Mouse (Mus musculus) thymus, postnatal 4 days (tissue): Measurements from ENCODE around the gene Kcnq2.

Source experiments
- DNase-seq: peaks from one replicate; pipeline ENCODE4 v3.0.0; 2021

The Kcnq2 gene

DNA sequence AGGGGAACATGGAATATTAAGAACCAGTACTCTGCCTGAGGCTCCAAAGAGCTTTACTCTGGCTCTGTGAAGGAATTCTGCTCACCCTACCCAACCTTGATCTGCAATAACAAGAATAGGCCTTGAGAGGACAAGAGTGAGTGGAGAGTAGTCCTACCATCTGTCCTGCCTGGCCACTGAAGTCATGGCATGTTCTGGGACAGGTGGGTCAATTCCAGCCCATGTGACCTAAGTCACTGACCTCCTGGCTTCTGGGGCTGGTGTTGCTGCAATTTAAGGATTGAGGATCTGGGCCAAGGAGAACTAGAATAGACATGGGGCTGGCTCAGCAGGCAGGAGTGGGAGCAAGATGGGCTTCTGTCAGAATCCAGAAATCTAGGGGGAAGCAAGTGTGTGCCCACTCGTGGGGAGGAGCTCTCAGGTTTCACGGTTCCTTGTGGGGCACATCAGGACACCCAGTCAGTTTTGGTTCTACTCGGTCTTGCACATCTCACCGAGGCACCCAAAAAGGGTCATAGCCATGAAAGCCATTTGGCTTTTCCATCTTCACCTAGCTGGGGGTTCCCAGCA, 12.0 kb upstream of the Kcnq2 start:
- no peak for DNase-seq

DNA sequence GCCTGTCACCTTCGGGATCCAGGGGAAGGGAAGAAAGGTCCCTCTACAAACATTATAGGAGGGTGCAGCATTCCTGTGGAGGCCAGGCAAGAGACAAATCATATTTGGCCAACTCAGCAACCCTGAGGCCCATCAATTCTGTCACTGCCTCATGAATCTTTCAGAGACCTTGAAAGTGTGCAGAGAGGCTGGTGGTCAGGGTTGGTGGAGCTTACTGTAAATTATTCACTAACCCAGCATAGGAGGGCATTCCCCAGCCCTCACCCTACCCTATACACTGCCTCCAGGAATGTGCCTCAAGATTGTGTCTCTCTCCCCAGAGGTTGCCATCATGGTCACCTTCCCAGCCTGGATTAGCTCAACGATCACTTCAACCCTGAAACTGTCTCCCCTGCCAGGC, 9.6 kb upstream of the Kcnq2 start:
- DNase-seq, result no peak

DNA sequence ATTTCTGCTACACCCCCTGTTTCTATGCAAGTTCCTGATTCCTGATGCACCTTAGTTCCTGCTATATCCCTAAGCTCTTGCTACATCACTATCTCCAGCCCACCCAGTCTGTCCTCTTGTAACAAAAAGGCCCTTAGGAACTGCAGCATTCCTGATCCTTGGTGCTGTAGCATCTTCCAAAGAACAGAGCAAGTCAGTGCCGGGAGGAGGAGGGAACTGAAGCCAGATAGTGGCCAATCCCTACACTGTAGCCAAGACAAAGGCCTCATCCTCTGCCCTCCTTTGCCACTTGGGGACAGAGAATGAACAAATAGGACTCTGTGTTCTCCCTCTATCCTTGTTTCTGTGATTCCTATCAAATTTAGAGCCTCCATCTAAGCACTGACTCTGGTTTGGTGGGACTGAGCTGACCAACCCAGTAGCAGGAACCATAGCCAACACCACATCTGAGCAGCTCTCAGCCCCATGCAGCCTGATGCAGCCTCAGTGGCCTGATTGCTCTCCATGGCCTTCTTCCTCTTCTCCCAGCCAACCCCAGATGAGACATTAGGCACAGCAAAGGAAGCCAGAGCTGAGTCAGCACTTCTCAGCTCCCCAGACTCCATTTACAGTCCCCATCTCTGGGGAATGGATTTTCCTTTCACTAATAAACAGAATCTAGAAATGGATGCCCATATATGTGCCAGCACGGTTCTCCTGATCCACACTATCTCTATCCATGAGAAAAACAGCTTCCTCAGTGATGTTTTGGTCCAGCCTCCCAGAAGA, 8.6 kb upstream of the Kcnq2 start:
- DNase-seq, result no peak

DNA sequence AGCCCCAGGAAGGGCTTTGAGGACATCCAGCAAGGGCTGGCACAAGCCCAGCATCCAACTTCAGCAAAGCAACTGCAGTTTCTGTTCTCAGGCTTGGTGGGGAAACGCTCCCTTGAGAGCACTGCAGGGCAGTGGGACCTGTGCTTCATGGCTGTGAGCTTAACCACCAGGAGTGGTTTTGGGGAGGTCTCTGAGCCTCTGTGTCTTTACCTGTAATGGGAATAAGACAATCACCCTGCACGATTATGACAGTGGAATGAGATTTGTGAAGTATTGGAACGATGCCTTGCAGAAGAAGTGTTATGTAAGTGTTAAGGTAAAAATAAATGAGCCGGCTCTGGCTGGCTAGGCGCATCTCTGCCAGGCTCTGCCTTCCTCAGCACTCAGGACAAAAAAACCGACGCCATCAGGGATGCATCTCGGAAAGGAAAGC, 7.6 kb upstream of the Kcnq2 start:
- no peak for DNase-seq

DNA sequence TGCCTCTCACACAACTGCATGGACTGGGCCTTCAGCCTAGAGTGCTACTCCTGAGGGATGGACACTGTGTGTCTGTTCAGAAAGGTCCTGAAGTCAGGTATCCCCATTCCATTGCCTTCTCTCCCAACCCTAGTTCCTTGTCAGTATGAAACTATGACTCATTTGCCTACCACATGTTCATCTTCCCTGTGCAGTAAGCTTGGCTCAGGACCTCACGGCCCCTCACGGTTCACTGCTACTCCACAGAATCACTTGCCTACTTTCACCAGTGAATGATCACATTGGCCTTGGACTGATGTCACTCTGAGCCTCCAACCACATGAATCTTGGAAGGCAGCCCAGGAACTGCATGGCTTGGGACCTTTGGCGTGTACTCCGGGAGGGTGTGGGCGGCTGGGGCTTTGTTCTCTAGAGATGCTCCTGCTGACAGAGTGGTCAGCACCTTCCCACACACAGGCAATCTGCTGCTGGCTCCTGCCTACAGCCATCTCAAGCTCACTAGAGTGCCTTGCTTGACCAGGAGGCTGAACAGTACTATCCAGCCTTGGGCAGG, 4.6 kb upstream of the Kcnq2 start:
- no peak for DNase-seq

DNA sequence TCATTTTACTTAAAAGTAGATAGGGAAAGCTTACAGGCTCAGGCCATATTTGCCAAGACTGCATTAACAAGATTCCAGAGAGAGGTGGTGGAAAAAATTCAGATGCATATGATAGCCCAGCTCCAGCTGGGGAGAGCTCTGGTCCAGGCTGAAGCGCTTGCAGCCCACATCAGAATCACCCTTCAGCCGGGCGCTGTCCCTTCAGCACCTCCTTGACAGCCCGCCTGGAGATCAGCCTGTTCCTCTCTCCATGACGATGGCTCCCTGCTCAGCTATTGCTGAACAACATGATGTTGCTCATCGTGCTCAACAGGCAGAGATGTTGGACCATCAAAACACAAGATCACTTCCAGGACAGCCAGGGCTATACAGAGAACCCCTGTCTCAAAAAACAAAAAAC, 1.8 kb upstream of the Kcnq2 start:
- DNase-seq, result peak; percentile 48

DNA sequence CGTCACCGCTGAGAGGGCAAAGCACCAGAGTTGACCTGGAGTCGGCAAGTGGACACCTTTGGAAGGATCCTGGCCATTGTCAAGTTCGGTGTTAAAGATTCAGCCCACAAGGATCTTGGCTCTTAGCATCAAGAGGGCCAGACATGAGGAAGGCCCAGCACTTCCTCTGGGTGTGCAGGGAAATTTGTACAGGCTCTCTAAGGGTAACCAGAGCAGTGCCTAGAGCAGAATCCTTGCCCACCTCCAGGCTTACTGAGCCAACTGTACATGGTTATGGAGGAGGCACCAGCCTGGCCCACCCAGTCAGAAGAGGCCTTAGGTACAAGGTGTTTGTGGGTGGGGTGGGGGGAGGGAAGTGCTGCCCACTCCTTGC, 332 bp upstream of the Kcnq2 start:
- DNase-seq, result no peak

DNA sequence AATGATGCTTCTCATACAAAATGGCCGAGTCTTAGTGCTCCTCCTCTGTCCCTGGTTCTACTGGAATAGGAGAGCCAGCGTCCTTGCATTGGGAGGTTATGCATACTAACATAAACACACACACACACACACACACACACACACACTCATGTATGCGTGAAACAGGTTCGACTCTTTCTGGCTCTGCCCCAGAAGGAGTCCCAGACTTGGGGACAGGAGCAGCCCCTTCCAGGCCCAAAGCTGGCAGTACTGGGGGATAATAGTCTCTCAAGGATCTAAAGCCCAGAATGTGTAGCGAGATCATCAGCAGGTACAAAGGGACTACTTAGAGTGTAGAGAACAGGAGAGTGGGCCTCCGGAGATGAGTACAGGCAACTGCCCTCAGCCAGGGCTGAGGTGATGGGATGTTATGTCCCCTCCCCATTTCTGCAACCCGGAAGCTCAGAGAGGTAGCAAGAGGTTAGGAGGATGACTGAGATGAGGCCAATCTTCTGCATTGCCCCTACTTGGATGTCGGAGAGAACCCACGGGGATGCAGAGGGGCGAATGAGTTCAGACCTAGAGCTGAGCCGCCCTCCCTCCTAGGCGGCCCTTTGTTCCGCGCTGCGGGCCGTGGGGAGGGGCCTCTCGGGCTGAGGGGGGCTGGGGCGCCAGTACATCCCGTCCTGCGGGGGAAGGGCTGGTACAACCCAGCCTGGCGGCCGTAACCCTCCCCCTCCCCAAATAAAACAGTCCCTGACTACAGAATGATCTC, 1.1 kb downstream of the Kcnq2 start:
- DNase-seq, result no peak

DNA sequence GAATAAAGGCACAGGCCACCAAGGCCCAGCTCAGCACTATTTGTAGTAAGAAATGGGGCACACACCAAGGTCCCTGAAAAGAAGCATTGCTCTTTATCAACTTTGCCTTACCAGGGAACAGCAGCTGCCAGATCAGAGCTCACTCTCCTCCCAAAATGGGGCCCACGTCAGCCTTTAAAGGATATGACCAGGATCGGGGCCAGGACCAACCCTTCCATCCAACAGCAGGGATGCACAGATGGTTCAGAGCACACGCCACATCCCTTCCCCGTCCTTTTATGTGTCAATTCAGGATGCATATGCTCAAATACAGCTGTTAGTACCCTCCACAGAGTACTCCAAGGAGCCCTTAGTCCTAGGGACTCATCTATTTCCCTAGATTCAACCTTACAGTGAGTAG, 4.9 kb downstream of the Kcnq2 start:
- no peak for DNase-seq

DNA sequence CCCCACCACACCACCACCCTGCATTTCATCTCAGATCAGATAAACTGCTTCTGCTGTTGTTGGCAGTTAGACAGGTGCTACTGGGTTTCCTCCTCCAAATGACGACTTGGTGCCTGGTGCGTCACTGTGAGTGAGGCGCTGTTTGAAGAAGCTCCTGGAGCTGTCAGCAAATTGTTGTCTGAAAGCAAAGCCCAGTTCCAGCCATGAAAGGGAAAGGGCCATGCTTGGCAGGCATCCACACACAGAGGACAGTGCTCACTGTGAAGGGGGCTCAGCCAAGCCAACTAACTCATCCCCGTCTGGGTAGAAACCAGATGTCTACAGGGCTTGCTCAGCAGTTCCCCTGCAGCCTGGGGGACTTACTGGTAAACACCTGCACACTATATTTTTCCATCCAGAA, 6.1 kb downstream of the Kcnq2 start:
- no peak for DNase-seq

DNA sequence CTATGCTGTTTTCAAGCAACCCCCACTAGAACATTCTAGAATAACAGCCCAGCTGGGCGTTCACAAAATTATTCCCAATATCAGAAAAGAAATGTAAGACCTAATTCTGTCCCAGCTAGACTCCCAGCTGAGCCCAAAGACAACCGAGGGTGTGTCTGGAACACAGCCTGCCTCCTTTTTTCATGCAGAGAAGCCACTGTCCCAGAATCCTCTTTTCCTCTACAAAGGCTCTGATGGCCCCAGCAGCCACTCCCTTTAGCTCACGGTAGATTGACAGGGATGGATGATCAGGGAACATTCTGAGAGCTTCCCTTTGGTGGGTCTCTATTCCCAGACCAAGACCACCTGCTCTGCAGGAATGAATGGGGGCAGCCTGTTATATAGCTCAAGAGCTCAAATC, 7.3 kb downstream of the Kcnq2 start:
- DNase-seq, result no peak

DNA sequence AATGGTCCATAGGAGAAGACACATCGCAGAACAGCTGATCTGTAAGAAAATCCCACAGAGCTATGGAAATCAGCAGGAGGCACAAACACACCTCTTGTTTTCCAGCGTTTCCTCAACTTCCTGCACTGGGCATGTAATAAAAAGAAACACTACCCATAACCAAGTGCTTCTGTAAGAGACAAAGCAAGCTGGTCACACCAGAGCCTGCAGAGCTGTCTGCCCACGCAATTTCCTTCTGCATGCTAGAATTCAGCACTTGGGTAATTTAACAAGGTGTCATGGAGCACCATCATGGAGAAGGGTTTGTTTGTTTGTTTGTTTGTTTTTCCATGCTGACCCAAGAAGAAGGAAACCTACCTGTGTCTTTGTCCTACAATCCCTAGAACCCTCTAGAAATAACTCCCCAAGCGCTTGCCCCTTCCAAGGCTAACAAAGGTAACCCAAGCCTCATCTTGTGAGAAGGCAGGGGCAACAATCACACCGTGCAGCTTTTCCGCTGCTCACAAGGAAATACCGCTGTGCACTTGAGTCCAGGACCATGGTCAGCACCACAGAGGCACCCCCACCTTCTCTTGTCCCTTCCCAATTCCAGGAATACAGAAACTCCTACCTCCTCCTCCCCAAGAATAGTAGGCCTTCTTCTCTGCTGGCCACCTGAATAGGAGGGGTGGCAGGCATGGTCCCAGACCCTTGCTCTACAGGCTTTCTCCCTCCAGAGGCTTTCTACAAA, 9.2 kb downstream of the Kcnq2 start:
- DNase-seq, result no peak

DNA sequence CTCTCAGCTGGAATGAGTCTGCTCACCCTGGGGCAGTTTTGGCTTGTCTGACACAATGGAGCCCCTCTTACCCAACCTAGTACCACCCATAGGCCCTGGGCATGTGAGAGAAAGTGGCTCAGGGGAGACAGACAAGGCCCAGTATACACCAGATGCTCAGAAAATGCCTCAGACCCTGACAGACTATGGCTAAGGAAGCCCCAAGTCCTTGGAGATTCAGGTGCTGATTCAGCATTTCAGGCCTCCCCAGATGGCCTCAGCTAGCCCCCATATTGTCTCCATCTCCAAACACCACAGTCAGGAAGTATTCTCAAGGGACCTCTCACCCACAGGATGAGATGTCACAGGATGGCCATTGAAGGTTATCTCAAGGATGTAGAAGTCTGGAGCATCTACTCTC, 12.5 kb downstream of the Kcnq2 start:
- DNase-seq, result no peak

DNA sequence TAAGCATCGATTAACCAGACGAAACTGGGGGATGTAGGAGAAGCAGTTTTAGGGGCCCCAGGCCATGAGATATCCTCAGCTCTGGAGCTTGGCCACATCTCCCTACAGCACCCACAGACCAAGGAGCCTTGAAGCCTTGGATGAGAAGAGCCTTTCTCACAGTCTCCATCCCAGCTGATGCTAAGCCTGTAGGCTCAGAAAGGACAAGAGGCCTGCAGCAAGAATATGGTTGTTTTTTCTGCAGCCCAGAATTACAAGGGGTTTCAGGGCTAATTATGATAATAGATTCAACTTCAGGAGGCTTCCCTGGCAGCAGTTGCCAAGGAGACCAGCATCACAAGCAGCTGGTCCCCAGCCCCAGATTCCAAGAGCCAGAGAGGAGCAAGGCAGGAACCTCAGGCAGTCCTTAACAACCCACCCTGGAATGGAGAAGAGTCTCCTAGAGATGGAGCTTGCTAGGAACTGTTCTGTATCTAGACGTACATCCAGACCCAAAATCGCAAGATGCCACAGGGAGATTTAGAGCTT, 14.1 kb downstream of the Kcnq2 start:
- DNase-seq, result no peak

DNA sequence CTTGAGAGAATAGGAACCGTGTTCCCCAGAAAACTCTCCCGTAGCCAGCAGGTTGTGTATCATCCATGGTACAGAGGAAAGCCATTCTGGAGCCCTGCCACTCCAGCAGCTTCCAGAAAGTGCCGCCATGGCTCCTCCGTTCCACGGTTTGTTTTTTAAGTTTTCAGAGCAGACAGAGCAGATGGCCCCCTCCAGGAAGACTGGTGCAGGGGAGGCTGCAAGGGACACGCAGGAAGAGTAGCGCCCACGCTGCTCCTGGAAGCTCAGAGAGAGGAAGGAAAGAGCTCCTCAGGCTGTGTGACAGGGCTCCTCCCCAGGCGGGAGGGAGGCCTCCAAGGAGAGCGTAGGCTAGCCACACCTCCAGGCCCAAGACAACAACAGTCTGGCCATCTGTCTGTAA, 15.1 kb downstream of the Kcnq2 start:
- no peak for DNase-seq

DNA sequence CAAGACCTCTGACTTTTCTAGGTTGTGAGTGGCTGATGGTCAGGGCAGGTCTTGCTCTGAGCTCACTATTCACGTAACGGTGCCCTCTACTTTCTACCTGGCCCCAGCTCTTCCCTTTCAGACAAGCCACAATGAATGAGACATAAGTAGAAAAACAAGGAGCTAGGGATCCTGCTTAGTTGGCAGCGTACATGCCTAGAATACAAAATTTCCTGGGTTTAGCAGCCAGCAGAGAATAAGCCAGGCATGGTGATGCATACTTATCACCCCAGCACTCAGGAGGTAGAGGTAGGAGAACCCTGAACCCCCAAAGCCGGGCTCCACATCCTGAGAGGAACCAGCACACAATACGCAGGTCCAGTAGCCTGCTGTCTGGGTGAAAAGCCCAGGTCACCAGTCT, 18.7 kb downstream of the Kcnq2 start:
- DNase-seq, result no peak

DNA sequence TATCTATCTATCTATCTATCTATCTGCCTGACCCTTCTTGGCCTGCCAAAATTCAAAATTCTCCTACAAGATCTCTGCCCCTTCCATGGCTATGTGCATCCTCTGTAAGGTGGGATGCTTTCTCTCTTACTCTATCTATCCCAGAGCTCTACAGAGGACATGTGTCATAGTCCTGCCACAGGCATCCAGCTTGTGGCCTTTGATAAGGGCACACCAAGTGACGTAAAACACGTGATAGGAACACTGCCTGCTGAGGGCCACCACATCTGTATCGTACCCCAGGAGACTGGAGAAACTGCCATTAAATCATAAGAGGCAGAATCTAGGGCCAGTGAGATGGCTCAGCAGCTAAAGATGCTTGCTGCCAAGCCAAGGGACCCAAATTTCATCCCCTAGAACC, 19.7 kb downstream of the Kcnq2 start:
- no peak for DNase-seq

DNA sequence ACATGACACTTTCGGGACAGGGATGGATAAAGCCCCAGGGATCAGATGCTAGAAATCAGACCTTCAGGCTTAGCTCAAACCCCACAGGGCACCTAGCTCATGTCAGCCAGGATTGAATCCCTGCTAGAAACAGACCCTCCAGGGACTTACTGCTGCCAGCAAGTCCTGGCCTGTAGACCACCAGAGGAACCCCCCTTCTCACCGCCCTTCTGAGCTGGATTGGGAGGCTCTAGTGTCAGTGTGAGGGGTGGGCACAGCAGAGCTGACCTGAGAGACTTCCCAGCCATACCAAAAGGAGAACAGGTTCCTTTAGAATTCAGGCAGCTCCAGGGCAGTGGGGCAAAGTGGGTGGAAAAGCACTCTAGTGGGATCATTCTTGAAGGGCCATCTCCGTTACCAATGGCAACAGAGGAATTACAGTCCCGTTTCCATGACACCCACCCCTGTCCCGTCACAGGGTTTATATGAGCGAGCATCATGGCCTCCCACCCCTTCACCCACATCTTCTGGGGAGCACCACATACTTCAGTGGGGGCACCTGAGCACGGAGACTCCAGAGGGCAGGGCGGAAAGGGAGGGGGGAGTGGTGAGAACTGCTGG, 21.2 kb downstream of the Kcnq2 start:
- no peak for DNase-seq

DNA sequence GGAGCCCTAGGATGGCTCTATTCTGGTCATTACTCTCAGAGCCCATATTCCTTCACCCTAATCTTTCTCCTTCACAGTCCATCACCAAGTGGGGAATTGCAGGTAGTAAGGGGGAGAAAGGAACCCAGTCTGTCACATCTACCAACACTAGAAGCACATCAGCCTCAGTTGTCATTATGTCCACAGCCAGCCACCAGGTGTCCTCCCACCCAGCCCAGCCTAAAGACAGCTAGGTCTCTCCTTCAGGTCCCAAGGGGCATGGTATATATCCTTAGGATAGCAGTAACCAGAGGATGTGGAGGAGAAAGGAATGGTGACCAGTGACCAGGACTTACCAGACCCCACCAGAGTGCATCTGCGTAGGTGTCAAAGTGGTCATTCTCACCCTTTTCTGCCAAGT, 23.4 kb downstream of the Kcnq2 start:
- DNase-seq, result no peak

DNA sequence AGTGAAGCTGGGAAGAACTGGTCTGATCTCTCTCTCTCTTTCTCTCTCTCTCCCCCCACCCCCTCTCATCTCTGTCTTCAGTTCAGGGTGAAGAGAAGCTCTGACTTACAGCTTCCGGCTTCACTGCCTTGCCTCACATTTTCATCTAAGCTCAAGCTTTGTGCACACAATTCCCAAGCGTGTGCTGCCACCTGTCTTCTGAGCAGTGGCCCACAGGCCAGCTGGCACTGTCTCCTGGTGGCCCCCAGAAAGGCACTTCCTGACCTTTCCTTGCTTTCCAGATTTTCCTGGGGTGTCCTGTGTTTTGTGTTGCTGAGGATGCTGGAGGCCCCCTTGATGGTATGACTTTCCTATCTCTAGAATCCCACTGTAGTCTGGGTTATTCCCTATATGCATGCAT, 31.0 kb downstream of the Kcnq2 start:
- DNase-seq, result no peak

DNA sequence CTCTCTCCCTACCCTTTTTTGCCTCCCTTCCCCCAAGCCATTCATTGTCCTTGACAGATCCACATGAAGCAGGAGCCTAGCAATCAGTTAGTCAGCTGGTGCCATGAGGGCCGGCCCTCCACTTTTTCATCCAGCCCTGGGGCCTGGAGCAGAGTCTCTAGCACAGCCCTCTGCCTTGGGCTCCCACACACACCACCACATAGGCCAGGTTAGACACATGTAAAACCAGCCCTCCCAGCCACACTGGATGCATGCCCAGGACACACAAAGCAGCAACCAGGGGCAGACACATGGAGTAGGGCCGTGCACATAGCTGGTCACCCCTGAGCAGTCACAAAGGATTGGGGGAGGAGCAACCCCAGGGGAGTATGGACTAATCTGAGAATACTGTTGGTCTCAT, 32.9 kb downstream of the Kcnq2 start:
- DNase-seq, result no peak

DNA sequence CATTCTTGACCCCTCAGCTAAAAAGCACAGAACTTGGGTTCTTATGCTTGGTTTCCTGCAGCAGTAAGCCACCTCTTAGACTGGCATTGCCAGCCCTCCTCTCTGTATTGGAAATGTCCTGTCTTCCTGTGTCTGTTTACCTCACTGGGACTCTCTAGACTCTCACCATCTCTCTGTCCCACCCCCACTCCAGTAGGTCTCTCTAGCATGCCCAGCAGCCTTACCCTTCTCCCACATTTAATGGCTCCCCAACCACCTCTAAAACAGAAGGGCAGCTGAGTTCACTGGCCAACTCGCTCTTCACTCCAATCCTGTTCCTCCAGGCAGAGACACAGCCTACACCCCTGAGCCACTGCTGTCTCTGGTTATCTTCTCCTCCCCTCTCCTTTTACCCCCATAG, 33.5 kb downstream of the Kcnq2 start:
- DNase-seq, result no peak

DNA sequence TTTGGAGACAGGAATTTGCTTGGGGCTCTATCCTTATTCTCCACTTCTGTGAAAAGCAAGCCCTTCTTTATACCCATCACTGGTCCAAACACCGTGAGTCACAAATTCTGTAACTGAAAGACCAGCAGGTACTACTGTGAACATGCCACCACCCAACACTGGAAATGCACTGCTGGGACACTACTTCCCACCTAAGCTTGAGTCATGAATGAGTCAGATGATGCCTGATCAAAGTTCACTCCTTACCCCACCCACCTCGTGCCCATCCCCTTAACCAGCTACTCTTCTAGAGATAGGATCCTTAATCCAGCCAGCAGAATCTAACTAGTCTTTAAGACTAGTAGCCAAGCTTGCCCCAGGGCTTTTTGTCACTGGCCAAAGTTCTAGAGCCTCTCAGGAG, 35.0 kb downstream of the Kcnq2 start:
- DNase-seq, result no peak
